Mouse (Mus musculus): ENCODE results near the gene Thoc3. TPM values are rescaled to one million over a fixed set of nuclear protein-coding genes. Genes with fewer than 3 reads are reported as not detected.
"Not testable (repeated sequence)": the region's sequence is repeated elsewhere in the genome, so short reads cannot be mapped to it uniquely, and the experiment has no call there.

Gene Thoc3
- polyA plus RNA-seq, 1 experiment = 41.5 TPM

DNA sequence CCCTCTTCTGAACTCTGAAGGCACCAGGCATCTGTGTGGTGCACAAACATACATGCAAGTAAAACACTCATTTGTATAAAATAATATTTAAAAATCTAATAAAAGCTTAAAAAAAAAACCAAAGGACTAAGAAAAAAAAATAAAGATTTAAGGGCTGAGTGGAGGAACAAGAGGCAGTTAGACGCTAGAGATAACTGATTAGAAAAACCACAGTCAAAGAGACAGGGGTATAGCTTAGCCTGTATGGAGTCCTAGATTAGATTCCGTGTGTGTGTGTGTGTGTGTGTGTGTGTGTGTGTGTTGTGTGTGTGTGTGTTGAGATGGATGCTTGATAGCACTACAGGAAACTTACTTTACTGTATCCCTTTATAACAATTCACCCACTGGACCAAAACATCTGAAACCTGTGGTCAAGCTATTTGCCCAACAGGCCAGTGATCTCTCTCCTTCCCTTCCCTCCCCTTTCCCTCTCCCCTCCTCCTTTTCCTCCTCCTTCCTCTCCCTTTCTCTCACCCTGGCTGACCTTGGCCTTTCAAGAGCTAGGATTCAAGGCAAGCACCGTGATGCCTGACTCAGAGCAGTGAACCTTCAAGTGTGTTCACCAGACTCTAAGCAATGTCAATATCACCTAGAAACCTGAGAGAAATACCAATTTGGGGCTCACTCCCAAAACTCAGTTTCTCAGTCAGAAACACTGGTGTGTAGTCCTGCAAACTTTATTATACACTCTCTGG, 33.5 kb upstream of the Thoc3 start:
- no peaks in the 10 kb centered on the region for H3K9me3 ChIP-seq (replicated peaks; ENCODE audit: control insufficient read depth, insufficient read depth, low read length, poor library complexity, severe bottlenecking)
- no peak overlapping the region for H3K4me3 ChIP-seq (ENCODE audit: low read depth, low read length)
- H3K27me3 ChIP-seq (ENCODE audit: control insufficient read depth, insufficient read depth, low read length, poor library complexity, severe bottlenecking) = no peaks in the 10 kb centered on the region
- no peak overlapping the region for H3K27ac ChIP-seq (ENCODE audit: insufficient read depth, low read length)
- no peaks in the 10 kb centered on the region for H3K4me1 ChIP-seq (ENCODE audit: control insufficient read depth, insufficient read depth, low read length)
- H3K36me3 ChIP-seq (ENCODE audit: control insufficient read depth, insufficient read depth, low read length, poor library complexity, severe bottlenecking) = no peaks in the 10 kb centered on the region
- TF ChIP-seq CTCF (IDR thresholded peaks at IDR 0.05; ENCODE audit: low read depth, low read length) (no peak), POLR2A (IDR thresholded peaks at IDR 0.05; ENCODE audit: insufficient read depth, low read length) (no peak), EP300 (IDR thresholded peaks at IDR 0.05; ENCODE audit: insufficient read depth, low read depth, low read length) (no peak)
- H3K9ac ChIP-seq (ENCODE audit: low read depth, poor library complexity, severe bottlenecking) = no peak overlapping the region

DNA sequence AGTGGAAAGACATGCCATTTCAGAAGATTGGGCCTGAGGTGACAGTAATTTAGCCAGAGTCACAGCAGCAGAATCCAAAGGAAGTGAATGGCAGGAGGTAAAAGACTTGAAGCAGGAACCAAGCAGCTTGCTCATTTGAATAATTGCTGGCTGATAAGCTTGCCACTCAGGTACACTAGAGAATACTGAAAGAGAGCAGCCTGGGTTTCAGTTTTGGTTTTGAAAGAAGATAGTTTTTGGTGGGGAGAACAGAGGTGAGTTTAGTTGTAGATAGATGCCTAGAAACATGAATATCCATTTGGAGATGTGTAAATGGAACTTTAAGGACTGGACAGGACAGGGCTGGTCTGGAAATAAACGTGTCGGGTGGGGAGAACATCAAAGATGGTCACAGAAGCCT, 32.7 kb upstream of the Thoc3 start:
- H3K4me1 ChIP-seq (ENCODE audit: control insufficient read depth, insufficient read depth, low read length) = no peaks in the 10 kb centered on the region
- TF ChIP-seq EP300 (IDR thresholded peaks at IDR 0.05; ENCODE audit: insufficient read depth, low read depth, low read length) = no peak
- no peak for TF ChIP-seq POLR2A (IDR thresholded peaks at IDR 0.05; ENCODE audit: insufficient read depth, low read length)
- TF ChIP-seq CTCF (IDR thresholded peaks at IDR 0.05; ENCODE audit: low read depth, low read length) = no peak
- no peak overlapping the region for H3K27ac ChIP-seq (ENCODE audit: insufficient read depth, low read length)
- no peaks in the 10 kb centered on the region for H3K9me3 ChIP-seq (replicated peaks; ENCODE audit: control insufficient read depth, insufficient read depth, low read length, poor library complexity, severe bottlenecking)
- no peak overlapping the region for H3K9ac ChIP-seq (ENCODE audit: low read depth, poor library complexity, severe bottlenecking)
- H3K4me3 ChIP-seq (ENCODE audit: low read depth, low read length) = no peak overlapping the region
- H3K36me3 ChIP-seq (ENCODE audit: control insufficient read depth, insufficient read depth, low read length, poor library complexity, severe bottlenecking) = no peaks in the 10 kb centered on the region
- H3K27me3 ChIP-seq (ENCODE audit: control insufficient read depth, insufficient read depth, low read length, poor library complexity, severe bottlenecking) = no peaks in the 10 kb centered on the region

- not testable (repeated sequence) for H3K9ac ChIP-seq (ENCODE audit: low read depth, poor library complexity, severe bottlenecking); H3K4me1 ChIP-seq (ENCODE audit: control insufficient read depth, insufficient read depth, low read length); H3K36me3 ChIP-seq (ENCODE audit: control insufficient read depth, insufficient read depth, low read length, poor library complexity, severe bottlenecking); H3K27me3 ChIP-seq (ENCODE audit: control insufficient read depth, insufficient read depth, low read length, poor library complexity, severe bottlenecking); H3K4me3 ChIP-seq (ENCODE audit: low read depth, low read length); H3K27ac ChIP-seq (ENCODE audit: insufficient read depth, low read length); H3K9me3 ChIP-seq (replicated peaks; ENCODE audit: control insufficient read depth, insufficient read depth, low read length, poor library complexity, severe bottlenecking)
Measured at GRCm38 (mm10) chr13:54499551-54499950, 30.9 kb upstream of the Thoc3 start.

DNA sequence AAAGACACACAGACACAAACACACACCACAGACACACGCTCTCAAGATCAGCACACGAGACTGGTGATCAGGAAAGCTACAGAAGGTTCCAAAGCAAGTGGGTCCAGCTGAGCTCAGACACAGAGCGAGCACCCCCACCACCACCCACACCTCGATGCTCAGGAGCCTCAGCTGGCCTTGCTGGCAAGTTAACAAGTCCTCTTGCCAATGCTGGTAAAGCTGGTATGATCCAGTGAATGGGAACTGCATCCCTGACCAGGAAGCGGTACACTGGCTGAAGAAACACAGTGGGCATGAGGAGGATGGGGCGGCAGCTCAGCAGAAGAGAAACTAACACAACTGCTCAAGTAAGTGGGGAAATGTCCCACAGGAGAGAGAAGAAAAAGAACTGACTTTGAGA, 22.7 kb upstream of the Thoc3 start:
- H3K4me3 ChIP-seq (ENCODE audit: low read depth, low read length) = no peak overlapping the region
- H3K9ac ChIP-seq (ENCODE audit: low read depth, poor library complexity, severe bottlenecking) = no peak overlapping the region
- no peak overlapping the region for H3K27ac ChIP-seq (ENCODE audit: insufficient read depth, low read length)
- H3K27me3 ChIP-seq (ENCODE audit: control insufficient read depth, insufficient read depth, low read length, poor library complexity, severe bottlenecking) = no peaks in the 10 kb centered on the region; the same call in 1 of the 2 replicates
- no peaks in the 10 kb centered on the region for H3K4me1 ChIP-seq (ENCODE audit: control insufficient read depth, insufficient read depth, low read length)
- no peaks in the 10 kb centered on the region for H3K36me3 ChIP-seq (ENCODE audit: control insufficient read depth, insufficient read depth, low read length, poor library complexity, severe bottlenecking)
- TF ChIP-seq POLR2A (IDR thresholded peaks at IDR 0.05; ENCODE audit: insufficient read depth, low read length) (no peak), CTCF (IDR thresholded peaks at IDR 0.05; ENCODE audit: low read depth, low read length) (no peak), EP300 (IDR thresholded peaks at IDR 0.05; ENCODE audit: insufficient read depth, low read depth, low read length) (no peak)
- no peaks in the 10 kb centered on the region for H3K9me3 ChIP-seq (replicated peaks; ENCODE audit: control insufficient read depth, insufficient read depth, low read length, poor library complexity, severe bottlenecking)

DNA sequence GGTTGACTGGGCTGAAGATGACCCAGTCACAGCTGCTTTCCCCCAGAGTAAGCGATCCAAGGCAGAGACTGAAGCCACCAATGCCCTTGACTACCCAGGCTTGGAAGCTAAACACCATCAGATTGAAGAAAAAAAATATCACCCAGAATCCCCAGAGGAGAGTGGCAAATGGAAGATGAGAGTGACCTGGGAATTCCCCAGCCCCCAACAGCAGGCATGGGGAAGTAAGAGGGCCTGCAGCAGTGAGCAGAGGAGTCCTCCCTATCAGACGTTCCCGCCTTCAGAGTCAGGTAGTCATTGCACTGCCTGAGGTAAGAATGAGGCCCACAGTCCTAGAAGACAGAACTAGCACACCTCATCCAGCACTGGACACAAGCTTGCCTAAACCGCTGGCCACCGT, 21.8 kb upstream of the Thoc3 start:
- Histone ChIP-seq H3K36me3 (ENCODE audit: control insufficient read depth, insufficient read depth, low read length, poor library complexity, severe bottlenecking) (no peaks in the 10 kb centered on the region), H3K27ac (ENCODE audit: insufficient read depth, low read length) (no peak overlapping the region), H3K4me3 (ENCODE audit: low read depth, low read length) (no peak overlapping the region), H3K9ac (ENCODE audit: low read depth, poor library complexity, severe bottlenecking) (no peak overlapping the region), H3K4me1 (ENCODE audit: control insufficient read depth, insufficient read depth, low read length) (no peaks in the 10 kb centered on the region), H3K9me3 (replicated peaks; ENCODE audit: control insufficient read depth, insufficient read depth, low read length, poor library complexity, severe bottlenecking) (no peaks in the 10 kb centered on the region), H3K27me3 (ENCODE audit: control insufficient read depth, insufficient read depth, low read length, poor library complexity, severe bottlenecking) (no peaks in the 10 kb centered on the region; the same call in 1 of the 2 replicates)
- TF ChIP-seq CTCF (IDR thresholded peaks at IDR 0.05; ENCODE audit: low read depth, low read length) = no peak
- TF ChIP-seq POLR2A (IDR thresholded peaks at IDR 0.05; ENCODE audit: insufficient read depth, low read length) = no peak
- no peak for TF ChIP-seq EP300 (IDR thresholded peaks at IDR 0.05; ENCODE audit: insufficient read depth, low read depth, low read length)

- Histone ChIP-seq H3K27me3 (ENCODE audit: control insufficient read depth, insufficient read depth, low read length, poor library complexity, severe bottlenecking) (no peaks in the 10 kb centered on the region; the same call in 1 of the 2 replicates), H3K4me1 (ENCODE audit: control insufficient read depth, insufficient read depth, low read length) (no peaks in the 10 kb centered on the region), H3K9ac (ENCODE audit: low read depth, poor library complexity, severe bottlenecking) (no peak overlapping the region), H3K27ac (ENCODE audit: insufficient read depth, low read length) (no peak overlapping the region), H3K4me3 (ENCODE audit: low read depth, low read length) (no peak overlapping the region), H3K36me3 (ENCODE audit: control insufficient read depth, insufficient read depth, low read length, poor library complexity, severe bottlenecking) (no peaks in the 10 kb centered on the region), H3K9me3 (replicated peaks; ENCODE audit: control insufficient read depth, insufficient read depth, low read length, poor library complexity, severe bottlenecking) (no peaks in the 10 kb centered on the region; the same call in 1 of the 2 replicates)
- no peak for TF ChIP-seq EP300 (IDR thresholded peaks at IDR 0.05; ENCODE audit: insufficient read depth, low read depth, low read length)
- no peak for TF ChIP-seq POLR2A (IDR thresholded peaks at IDR 0.05; ENCODE audit: insufficient read depth, low read length)
- TF ChIP-seq CTCF (IDR thresholded peaks at IDR 0.05; ENCODE audit: low read depth, low read length) = no peak
Measured at GRCm38 (mm10) chr13:54481498-54481897, 12.8 kb upstream of the Thoc3 start.
